In the genomic region with DNA sequence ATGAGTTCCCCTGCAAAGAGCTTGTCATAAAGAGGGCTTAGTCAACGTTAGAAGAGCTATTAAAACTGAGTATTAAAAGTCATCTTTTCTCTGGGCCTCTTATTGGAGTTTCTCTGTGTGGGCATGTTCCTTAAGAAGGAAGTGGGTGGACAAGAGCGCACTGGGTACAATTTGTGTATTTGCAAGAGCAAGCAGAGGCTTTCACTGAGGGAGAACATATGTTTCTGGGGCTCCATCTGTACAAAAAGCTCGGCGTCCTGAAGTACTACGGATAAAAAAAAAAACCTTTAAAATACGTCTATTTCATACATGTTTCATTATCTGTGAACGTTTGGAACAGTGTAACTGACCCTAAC, we compare ENCODE assay signal across 7 mouse cellular contexts. TPM values are rescaled to one million over a fixed set of nuclear protein-coding genes. Genes with fewer than 3 reads are reported as not detected.
DNase-seq lines count a peak whose midpoint lies in the region; ATAC-seq and TF ChIP-seq lines count a peak whose summit lies in the region.

No protein-coding gene starts in this region.

- no peak overlapping the region for H3K27ac ChIP-seq in liver, adult 2 months (replicated peaks; ENCODE audit: insufficient read depth, low read depth, low read length)
- H3K27ac ChIP-seq in forebrain, embryonic 10.5 days: peak overlapping the region; percentile 78
- no peak overlapping the region for H3K27ac ChIP-seq in neural tube, embryonic 12.5 days

- no peaks in the 10 kb centered on the region for H3K27me3 ChIP-seq in liver, adult 2 months (ENCODE audit: control insufficient read depth, insufficient read depth, low read length)
- peaks cover 35% of the 10 kb centered on the region for H3K27me3 ChIP-seq in forebrain, embryonic 10.5 days (ENCODE audit: poor library complexity, severe bottlenecking)
- H3K27me3 ChIP-seq in neural tube, embryonic 12.5 days (replicated peaks): peaks cover 20% of the 10 kb centered on the region

- no peak for TF ChIP-seq CTCF in liver, adult 2 months (IDR thresholded peaks at IDR 0.05; ENCODE audit: low read depth, low read length)

- H3K36me3 ChIP-seq in liver, adult 2 months (ENCODE audit: control insufficient read depth, insufficient read depth, low read length): no peaks in the 10 kb centered on the region
- H3K36me3 ChIP-seq in forebrain, embryonic 10.5 days (replicated peaks): no peaks in the 10 kb centered on the region
- H3K36me3 ChIP-seq in neural tube, embryonic 12.5 days: no peaks in the 10 kb centered on the region

- H3K4me2 ChIP-seq in neural tube, embryonic 12.5 days (replicated peaks): peak overlapping the region; percentile 100

- peaks cover 13% of the 10 kb centered on the region for H3K4me1 ChIP-seq in liver, adult 2 months (ENCODE audit: control insufficient read depth, insufficient read depth, low read length)
- H3K4me1 ChIP-seq in forebrain, embryonic 10.5 days: peaks cover 33% of the 10 kb centered on the region
- peaks cover 9% of the 10 kb centered on the region; the same call in 1 of the 2 replicates for H3K4me1 ChIP-seq in neural tube, embryonic 12.5 days

- no peak for ATAC-seq in neural tube, embryonic 12.5 days (ENCODE audit: low FRiP score, low read depth)

- H3K79me2 ChIP-seq in liver, adult 2 months (ENCODE audit: control insufficient read depth, insufficient read depth, low read length): peaks cover 10% of the 10 kb centered on the region; the same call in 1 of the 2 replicates

- DNase-seq in liver, adult 2 months (ENCODE audit: extremely low read depth, low read depth, low spot score): no peak
- DNase-seq in liver: no peak
- DNase-seq in forebrain, embryonic 10.5 days (ENCODE audit: extremely low spot score, low spot score): no peak
- DNase-seq in layer of hippocampus, adult 9-10 months (ENCODE audit: low spot score): peak; percentile 25
- no peak for DNase-seq in T-cell, adult 2 months (ENCODE audit: low spot score)
- no peak for DNase-seq in adrenal gland, adult 2 months

- TF ChIP-seq POLR2A in liver, adult 2 months (IDR thresholded peaks at IDR 0.05; ENCODE audit: extremely low read depth, insufficient read depth, low read length): no peak

- H3K9me3 ChIP-seq in forebrain, embryonic 10.5 days: no peaks in the 10 kb centered on the region
- H3K9me3 ChIP-seq in neural tube, embryonic 12.5 days: no peaks in the 10 kb centered on the region

- peak overlapping the region; percentile 39 for H3K4me3 ChIP-seq in liver, adult 2 months (ENCODE audit: insufficient read depth, low read depth, low read length)
- peak overlapping the region; percentile 82 for H3K4me3 ChIP-seq in forebrain, embryonic 10.5 days
- H3K4me3 ChIP-seq in neural tube, embryonic 12.5 days: peak overlapping the region; percentile 64

- WGBS in liver, adult 2 months: 20% methylated on average over 7 of the region's 7 CpGs
- 22% methylated on average over 7 of the region's 7 CpGs for WGBS in forebrain, embryonic 10.5 days
- 27% methylated on average over 7 of the region's 7 CpGs for WGBS in neural tube, embryonic 12.5 days

- H3K9ac ChIP-seq in liver, adult 2 months (ENCODE audit: low read depth, low read length): no peak overlapping the region
- H3K9ac ChIP-seq in neural tube, embryonic 12.5 days: peak overlapping the region; percentile 62; the same call in 1 of the 2 replicates

RNA-seq across cellular contexts. Expression of a gene that starts 0.4 kb away (rescaled TPM):
- 26.0 and 32.6 TPM in 2 replicates for total RNA-seq in liver, adult 2 months (2014; rRNA removed)
- 19.8 and 23.1 TPM in 2 replicates for polyA plus RNA-seq in liver, adult 2 months (2012; rRNA removed)
- 6.4 and 8.2 TPM in 2 replicates for polyA plus RNA-seq in forebrain, embryonic 10.5 days (2016; fragmentation: Nextera tagmentation; extraction: Ambion mirVana)
- 2.0 and 2.1 TPM in 2 replicates for polyA plus RNA-seq in neural tube, embryonic 12.5 days (2016; fragmentation: Nextera tagmentation; extraction: Ambion mirVana)
- 1 to 10 TPM; 3.0 to 4.1 TPM for total RNA-seq in adrenal gland, adult 2 months (2021)
- 3.6 and 5.7 TPM in 2 replicates for polyA plus RNA-seq in adrenal gland, adult 2 months (2012; rRNA removed)
